Mouse (Mus musculus) neural tube, embryonic 11.5 days (tissue): ENCODE measurements around the gene Tmem150b. TPM values are rescaled to one million over a fixed set of nuclear protein-coding genes. Genes with fewer than 3 reads are reported as not detected.

Experiments used
- ATAC-seq: fragments of 200-750 bp; cut with Nextera tagmentation; 2 replicates; pipeline ENCODE4 v1.8.0; 2017; ENCODE audit warnings: moderate number of reproducible peaks, mild to moderate bottlenecking, moderate TSS enrichment, moderate library complexity; ENCODE audit not compliant: insufficient read depth, low FRiP score, low TSS enrichment
- DNase-seq: peaks from one replicate; pipeline ENCODE4 v3.0.0-alpha.2; 2015; ENCODE audit warnings: low spot score
- H3K27ac ChIP-seq: fragments of 300-500 bp; sonication (generic); 2 replicates; pipeline ENCODE4 v1.5.1; 2014; ENCODE audit warnings: low read depth, mild to moderate bottlenecking, low read length
- H3K27me3 ChIP-seq: fragments of 300-500 bp; sonication (generic); 2 replicates; pipeline ENCODE4 v1.6.1; 2014; ENCODE audit warnings: mild to moderate bottlenecking, low read length, mixed read lengths; ENCODE audit not compliant: control insufficient read depth, insufficient read depth
- H3K36me3 ChIP-seq: fragments of 300-500 bp; sonication (generic); 2 replicates; pipeline ENCODE4 v1.6.1; 2014; ENCODE audit warnings: mild to moderate bottlenecking, low read length, moderate library complexity, mixed read lengths; ENCODE audit not compliant: control insufficient read depth, insufficient read depth
- H3K4me1 ChIP-seq: fragments of 300-500 bp; sonication (generic); 2 replicates; pipeline ENCODE4 v1.6.1; 2014; ENCODE audit warnings: low read length, mixed read lengths; ENCODE audit not compliant: control insufficient read depth, insufficient read depth
- H3K4me2 ChIP-seq: fragments of 300-500 bp; sonication (generic); 2 replicates; pipeline ENCODE4 v1.6.1; 2014; ENCODE audit warnings: low read depth, mild to moderate bottlenecking, moderate library complexity
- H3K4me3 ChIP-seq: fragments of 300-500 bp; sonication (generic); 2 replicates; pipeline ENCODE4 v1.5.1; 2014; ENCODE audit warnings: low read depth, low read length
- H3K9ac ChIP-seq: fragments of 300-500 bp; sonication (generic); 2 replicates; pipeline ENCODE4 v1.6.1; 2014; ENCODE audit warnings: mild to moderate bottlenecking, low read length
- H3K9me3 ChIP-seq: fragments of 300-500 bp; sonication (generic); 2 replicates; pipeline ENCODE4 v1.6.1; 2016; ENCODE audit warnings: low read length; ENCODE audit not compliant: control insufficient read depth
- WGBS: fragments of 180-500 bp; shearing (Covaris S2); extraction: QIAGEN DNeasy Blood & Tissue Kit; methylation state at CpG from one replicate; pipeline ENCODE4 v1.1.7; 2014; 5-methylcytosine and 5-hydroxymethylcytosine counted together
- polyA plus RNA-seq: library from polyadenylated mRNA; unstranded; fragments of >200 nt; fragmentation: Nextera tagmentation; extraction: Ambion mirVana; gene quantifications from 2 replicates; pipeline ENCODE4 v1.2.1, GENCODE M21; 2014

Gene Tmem150b
- polyA plus RNA-seq, 1 experiment from 2014 or later = 0.17 TPM

DNA sequence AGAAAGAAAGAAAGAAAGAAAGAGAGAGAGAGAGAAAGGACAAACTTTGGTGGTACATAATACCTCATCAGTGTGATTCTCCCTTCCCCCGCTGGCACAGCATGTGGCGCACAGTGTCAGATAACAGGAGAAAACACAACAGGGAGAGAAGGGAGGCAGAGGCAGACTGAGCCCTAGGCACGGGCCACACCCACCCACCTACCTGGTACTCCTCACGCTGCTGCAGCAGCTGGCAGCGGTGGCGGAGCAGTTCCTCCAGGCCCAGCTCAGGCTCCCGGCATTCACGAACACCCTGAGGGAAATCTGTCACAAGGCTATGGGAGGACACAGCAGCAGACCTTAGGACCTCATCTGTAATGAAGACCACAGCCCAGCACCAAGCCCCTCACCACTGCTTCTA lies 61.9 kb downstream of the Tmem150b start:
- Histone ChIP-seq H3K4me1 (0 out of 2 replicates have a peak, but pooled peaks cover 3% of the 10 kb centered on the region), H3K27me3 (no peaks in the 10 kb centered on the region), H3K27ac (no peak overlapping the region), H3K9ac (no peak overlapping the region), H3K36me3 (peaks cover 4% of the 10 kb centered on the region; the same call in 1 of the 2 replicates), H3K9me3 (no peaks in the 10 kb centered on the region), H3K4me2 (no peak overlapping the region), H3K4me3 (no peak overlapping the region)
- DNase-seq (no peak), ATAC-seq (no peak)
- 74% methylated on average over 8 of the region's 8 CpGs for WGBS

- Histone ChIP-seq H3K27ac (peak overlapping the region; percentile 93), H3K4me1 (peaks cover 15% of the 10 kb centered on the region)
Observed at GRCm38 (mm10) chr7:4659911-4660443, 65.1 kb downstream of the Tmem150b start.

GRCm38 (mm10) chr7:4658912-4659551 lies 66.0 kb downstream of the Tmem150b start, which contains the start of gene Ppp6r1:
Gene Ppp6r1, minus strand, starts transcription at chr7:4659019.
- WGBS = under 1% methylated on average over 54 of the region's 54 CpGs
- peak within 1 kb of the TSS; percentile 93 for H3K27ac ChIP-seq
- peaks cover 15% of the 10 kb centered on the region for H3K4me1 ChIP-seq
- H3K9ac ChIP-seq = peak within 1 kb of the TSS; percentile 91
- no peaks in the 10 kb centered on the region for H3K9me3 ChIP-seq
- DNase-seq (peak; percentile 98), ATAC-seq (peak; percentile 97)
- H3K4me2 ChIP-seq = peak within 1 kb of the TSS; percentile 58
- H3K36me3 ChIP-seq = no peaks in the 10 kb centered on the region
- no peaks in the 10 kb centered on the region for H3K27me3 ChIP-seq
- peak within 1 kb of the TSS; percentile 85 for H3K4me3 ChIP-seq

More at GRCm38 (mm10) chr7:4659911-4660443, 65.1 kb downstream of the Tmem150b start:
- no peak for DNase-seq
- 69% methylated on average over 3 of the region's 3 CpGs for WGBS
- H3K4me2 ChIP-seq = peak overlapping the region; percentile 58
- H3K4me3 ChIP-seq = peak overlapping the region; percentile 85
- no peaks in the 10 kb centered on the region for H3K9me3 ChIP-seq
- ATAC-seq = no peak
- peak overlapping the region; percentile 91 for H3K9ac ChIP-seq
- H3K27me3 ChIP-seq = no peaks in the 10 kb centered on the region
- H3K36me3 ChIP-seq = peaks cover 4% of the 10 kb centered on the region; the same call in 1 of the 2 replicates

GRCm38 (mm10) chr7:4658128-4658907 lies 66.7 kb downstream of the Tmem150b start:
- H3K36me3 ChIP-seq = no peaks in the 10 kb centered on the region
- peak overlapping the region; percentile 58 for H3K4me2 ChIP-seq
- H3K9me3 ChIP-seq = no peaks in the 10 kb centered on the region
- peaks cover 15% of the 10 kb centered on the region for H3K4me1 ChIP-seq
- ATAC-seq (peak; percentile 81), DNase-seq (no peak)
- peak overlapping the region; percentile 93 for H3K27ac ChIP-seq
- peak overlapping the region; percentile 91 for H3K9ac ChIP-seq
- peak overlapping the region; percentile 85 for H3K4me3 ChIP-seq
- under 1% methylated on average over 67 of the region's 78 CpGs for WGBS
- H3K27me3 ChIP-seq = no peaks in the 10 kb centered on the region

- Histone ChIP-seq H3K4me2 (peak overlapping the region; percentile 58), H3K4me3 (peak overlapping the region; percentile 85), H3K9me3 (no peaks in the 10 kb centered on the region), H3K36me3 (no peaks in the 10 kb centered on the region), H3K27ac (no peak overlapping the region), H3K4me1 (peaks cover 15% of the 10 kb centered on the region), H3K27me3 (no peaks in the 10 kb centered on the region), H3K9ac (peak overlapping the region; percentile 91)
- ATAC-seq (no peak), DNase-seq (no peak)
- 62% methylated on average over 9 of the region's 9 CpGs for WGBS
Observed at GRCm38 (mm10) chr7:4657521-4658127, 67.4 kb downstream of the Tmem150b start.

Other genes with a start within 250 kb of the Tmem150b start
- gene Ppp1r12c, start 223.6 kb downstream of the Tmem150b start, polyA plus RNA-seq = 41.1 and 43.3 TPM in 2 replicates
- gene Tnnt1, start 208.9 kb downstream of the Tmem150b start, polyA plus RNA-seq = 72.7 and 93.7 TPM in 2 replicates
- gene Tnni3, start 201.0 kb downstream of the Tmem150b start, polyA plus RNA-seq = 2.1 and 3.5 TPM in 2 replicates
- 0.93 and 0.95 TPM in 2 replicates for gene Dnaaf3, start 192.8 kb downstream of the Tmem150b start, polyA plus RNA-seq
- 9.0 and 10.8 TPM in 2 replicates for gene Syt5, start 177.7 kb downstream of the Tmem150b start, polyA plus RNA-seq
- gene Ptprh, start 121.2 kb downstream of the Tmem150b start, polyA plus RNA-seq = not detected in 2 replicates
- gene Tmem86b, start 93.8 kb downstream of the Tmem150b start, polyA plus RNA-seq = 1.5 and 2.1 TPM in 2 replicates
- gene Ppp6r1, start 66.2 kb downstream of the Tmem150b start, polyA plus RNA-seq = 6.0 and 6.7 TPM in 2 replicates
- 108 and 120 TPM in 2 replicates for gene Hspbp1, start 40.2 kb downstream of the Tmem150b start, polyA plus RNA-seq
- gene Brsk1, start 34.6 kb downstream of the Tmem150b start, polyA plus RNA-seq = 2.7 and 3.4 TPM in 2 replicates
- gene Kmt5c, start 14.9 kb upstream of the Tmem150b start, polyA plus RNA-seq = 80.6 and 87.0 TPM in 2 replicates
- 23.0 and 27.0 TPM in 2 replicates for gene Cox6b2, start 27.8 kb upstream of the Tmem150b start, polyA plus RNA-seq
- not detected in 2 replicates for gene Fam71e2, start 46.1 kb upstream of the Tmem150b start, polyA plus RNA-seq
- 0.16 TPM in 1 of 2 replicates, not detected in the other for gene Il11, start 57.6 kb upstream of the Tmem150b start, polyA plus RNA-seq
- not detected in 2 replicates for gene Tmem190, start 57.7 kb upstream of the Tmem150b start, polyA plus RNA-seq
- 1.7 and 2.2 TPM in 2 replicates for gene Tmem238, start 64.4 kb upstream of the Tmem150b start, polyA plus RNA-seq
- 157 and 169 TPM in 2 replicates for gene Rpl28, start 67.6 kb upstream of the Tmem150b start, polyA plus RNA-seq
- 422 and 471 TPM in 2 replicates for gene Ube2s, start 87.3 kb upstream of the Tmem150b start, polyA plus RNA-seq
- gene Shisa7, start 119.4 kb upstream of the Tmem150b start, polyA plus RNA-seq = 3.1 and 3.2 TPM in 2 replicates
- gene Isoc2b, start 145.0 kb upstream of the Tmem150b start, polyA plus RNA-seq = 2.4 and 2.5 TPM in 2 replicates
- 0.49 and 0.82 TPM in 2 replicates for gene Isoc2a, start 151.9 kb upstream of the Tmem150b start, polyA plus RNA-seq
- gene Gm36210, start 181.3 kb upstream of the Tmem150b start, polyA plus RNA-seq = 0.29 TPM in 1 of 2 replicates, not detected in the other
- 3.5 and 3.8 TPM in 2 replicates for gene Zfp628, start 190.0 kb upstream of the Tmem150b start, polyA plus RNA-seq
- gene Nat14, start 196.8 kb upstream of the Tmem150b start, polyA plus RNA-seq = 6.4 and 7.1 TPM in 2 replicates
- gene Ssc5d, start 200.5 kb upstream of the Tmem150b start, polyA plus RNA-seq = 2.8 and 3.3 TPM in 2 replicates
- gene Sbk2, start 239.2 kb upstream of the Tmem150b start, polyA plus RNA-seq = not detected in 2 replicates
- 0.09 TPM in 1 of 2 replicates, not detected in the other for gene Sbk3, start 245.9 kb upstream of the Tmem150b start, polyA plus RNA-seq